Comparison of ENCODE assay signal across 14 mouse cellular contexts in the genomic region with DNA sequence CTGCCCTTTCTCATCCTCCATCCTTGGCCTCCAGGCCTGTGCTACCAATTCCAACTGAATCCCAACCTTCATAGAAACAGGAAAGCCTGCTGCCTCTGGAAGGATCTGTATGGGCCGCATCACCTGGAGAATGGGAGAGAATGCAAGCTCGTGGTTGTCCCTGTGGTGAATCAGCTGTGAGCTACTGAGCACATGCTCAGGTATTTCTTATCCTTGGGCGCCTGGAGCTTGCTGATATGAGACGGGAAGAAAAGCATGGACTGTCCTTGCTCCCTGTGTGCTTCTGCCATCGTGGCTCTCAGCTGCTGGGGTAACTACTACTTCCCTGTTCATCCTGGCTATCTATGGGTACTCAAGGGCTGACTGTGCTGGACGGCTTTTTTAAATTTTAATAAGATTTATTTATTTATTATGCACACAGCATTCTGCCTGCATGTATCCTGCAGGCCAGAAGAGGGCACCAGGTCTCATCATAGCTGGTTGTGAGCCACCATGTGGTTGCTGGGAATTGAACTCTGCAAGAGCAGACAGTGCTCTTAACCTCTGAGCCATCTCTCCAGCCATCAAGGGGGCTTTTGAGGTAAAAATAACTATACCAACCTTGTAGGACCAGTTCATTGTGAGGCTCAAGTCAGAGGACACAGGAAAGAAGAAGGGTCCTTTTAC. TPM values are rescaled to one million over a fixed set of nuclear protein-coding genes. Genes with fewer than 3 reads are reported as not detected.
A peak's percentile ranks its signal among the peaks of the same experiment; 100 is the strongest.
DNase-seq lines count a peak whose midpoint lies in the region; ATAC-seq and TF ChIP-seq lines count a peak whose summit lies in the region.
"Had no signal": no experiment of that assay in that cellular context is flagged by ENCODE, and none has a peak within 500 bp of the region (broad histone marks: within the 10 kb centered on the region; RNA-seq: fewer than 3 reads in every experiment).

No protein-coding gene starts in this region.

- in situ Hi-C loops in Patski (cut with MboI; ENCODE audit: low pct_unique_long_range_greater_than_20kb), result no loop called here

- H3K36me3 ChIP-seq in E14TG2a.4 (ENCODE audit: insufficient read depth, low read length), result peaks cover 96% of the 10 kb centered on the region
- H3K36me3 ChIP-seq in liver, embryonic 15.5 days (replicated peaks), result peaks cover 70% of the 10 kb centered on the region
- H3K36me3 ChIP-seq in midbrain, embryonic 14.5 days (ENCODE audit: control insufficient read depth, insufficient read depth, low read length), result peaks cover 42% of the 10 kb centered on the region

- POLR2A ChIA-PET in Patski (lab: Charles Lee), result no interaction called here

- DNase-seq in layer of hippocampus, adult 2 months (ENCODE audit: low spot score in 2 of 2), result no peak
- DNase-seq in layer of hippocampus, postnatal 25 days (ENCODE audit: extremely low spot score in 1 of 2, low spot score in 1 of 2), result no peak
- DNase-seq in Patski (ENCODE audit: low read depth, low spot score), result no peak
- no peak for DNase-seq in spleen, postnatal 14 days (ENCODE audit: low spot score in 2 of 2)
- DNase-seq in midbrain, embryonic 14.5 days, result no peak
- DNase-seq: adrenal gland, adult 8-10 months; cerebellum, postnatal 25 days; gastrocnemius, postnatal 36 days; heart, postnatal 36 days had no signal

- no peak overlapping the region for H3K27ac ChIP-seq in layer of hippocampus, adult 2 months
- H3K27ac ChIP-seq in liver, embryonic 15.5 days (replicated peaks), result peak overlapping the region; percentile 46; the same call in 1 of the 2 replicates
- no peak overlapping the region for H3K27ac ChIP-seq in midbrain, embryonic 14.5 days (replicated peaks; ENCODE audit: low read depth, low read length)
- H3K27ac ChIP-seq: forebrain, embryonic 12.5 days; limb, embryonic 13.5 days; midbrain, embryonic 15.5 days had no signal

- no peak for ATAC-seq in Patski
- ATAC-seq in liver, embryonic 15.5 days (ENCODE audit: insufficient read depth), result 0 out of 2 replicates have a peak, but pooled peaks have one; percentile 3
- ATAC-seq in midbrain, embryonic 14.5 days (ENCODE audit: low FRiP score, low TSS enrichment), result no peak
- ATAC-seq: midbrain, embryonic 15.5 days had no signal

- H3K4me2 ChIP-seq in liver, embryonic 15.5 days, result no peak overlapping the region
- no peak overlapping the region for H3K4me2 ChIP-seq in midbrain, embryonic 14.5 days (ENCODE audit: low read length)
- H3K4me2 ChIP-seq: forebrain, embryonic 12.5 days; limb, embryonic 13.5 days; midbrain, embryonic 15.5 days had no signal

- H3K9me3 ChIP-seq in E14TG2a.4 (ENCODE audit: low read length), result no peaks in the 10 kb centered on the region
- H3K9me3 ChIP-seq in liver, embryonic 15.5 days (replicated peaks), result no peaks in the 10 kb centered on the region
- no peaks in the 10 kb centered on the region for H3K9me3 ChIP-seq in midbrain, embryonic 14.5 days (ENCODE audit: control insufficient read depth, low read length)
- H3K9me3 ChIP-seq: forebrain, embryonic 12.5 days; limb, embryonic 13.5 days; midbrain, embryonic 15.5 days had no signal

- no peaks in the 10 kb centered on the region for H3K27me3 ChIP-seq in E14TG2a.4 (ENCODE audit: insufficient read depth, low read length)
- no peaks in the 10 kb centered on the region for H3K27me3 ChIP-seq in Patski
- H3K27me3 ChIP-seq in liver, embryonic 15.5 days, result no peaks in the 10 kb centered on the region
- no peaks in the 10 kb centered on the region for H3K27me3 ChIP-seq in midbrain, embryonic 14.5 days (ENCODE audit: control insufficient read depth, insufficient read depth, low read length)
- H3K27me3 ChIP-seq: forebrain, embryonic 12.5 days; limb, embryonic 13.5 days; midbrain, embryonic 15.5 days had no signal

- CTCF ChIA-PET in Patski (lab: Charles Lee), result interaction anchor here (1.0 to 3.0 kb wide), 3 partner anchors 11 to 250 kb away, joined by 3 to 12 read pairs (median 3); a partner anchor contains a TSS

- WGBS in liver, embryonic 15.5 days (ENCODE audit: insufficient replicate concordance), result 34% methylated on average over 6 of the region's 6 CpGs
- 84% methylated on average over 6 of the region's 6 CpGs for WGBS in midbrain, embryonic 14.5 days

- H3K4me1 ChIP-seq in E14TG2a.4 (replicated peaks; ENCODE audit: low read depth, low read length), result peaks cover 95% of the 10 kb centered on the region
- peaks cover 67% of the 10 kb centered on the region for H3K4me1 ChIP-seq in liver, embryonic 15.5 days (replicated peaks)
- peaks cover 12% of the 10 kb centered on the region for H3K4me1 ChIP-seq in midbrain, embryonic 14.5 days (ENCODE audit: control insufficient read depth, insufficient read depth, low read length)

- peak; percentile 62 for TF ChIP-seq CTCF in layer of hippocampus, adult 2 months (conservative IDR thresholded peaks at IDR 0.05)
- TF ChIP-seq CTCF in E14TG2a.4 (conservative IDR thresholded peaks at IDR 0.05; ENCODE audit: low read length) (peak; percentile 44), Patski (IDR thresholded peaks at IDR 0.05) (peak; percentile 71)

- no peak overlapping the region for H3K9ac ChIP-seq in liver, embryonic 15.5 days
- H3K9ac ChIP-seq in midbrain, embryonic 14.5 days (replicated peaks; ENCODE audit: low read length), result no peak overlapping the region
- H3K9ac ChIP-seq: forebrain, embryonic 12.5 days; limb, embryonic 13.5 days; midbrain, embryonic 15.5 days had no signal

- no peak overlapping the region for H3K4me3 ChIP-seq in layer of hippocampus, adult 2 months
- 0 out of 2 replicates have a peak overlapping the region, but pooled peaks have one; percentile 24 for H3K4me3 ChIP-seq in E14TG2a.4 (replicated peaks; ENCODE audit: low read length)
- H3K4me3 ChIP-seq in liver, embryonic 15.5 days (replicated peaks), result no peak overlapping the region
- no peak overlapping the region for H3K4me3 ChIP-seq in midbrain, embryonic 14.5 days (replicated peaks; ENCODE audit: low read depth, low read length)
- H3K4me3 ChIP-seq: forebrain, embryonic 12.5 days; limb, embryonic 13.5 days; midbrain, embryonic 15.5 days had no signal

RNA-seq across cellular contexts. Expression of a gene that starts 6.1 kb away (rescaled TPM):
- total RNA-seq in layer of hippocampus, adult 2 months (2021), result 10 to 100 TPM; 33.5 to 40.8 TPM
- 10 to 100 TPM; 27.6 to 34.9 TPM for total RNA-seq in layer of hippocampus, postnatal 25 days (2021)
- polyA plus RNA-seq in Patski (2021), result 19.1 TPM
- polyA plus RNA-seq in liver, embryonic 15.5 days (2015; fragmentation: Nextera tagmentation; extraction: Ambion mirVana), result 85.2 and 94.1 TPM in 2 replicates
- polyA plus RNA-seq in midbrain, embryonic 14.5 days (2014; fragmentation: Nextera tagmentation; extraction: Ambion mirVana), result 217 and 221 TPM in 2 replicates

RNA-seq across cellular contexts. Expression of a gene that starts 11.6 kb away (rescaled TPM):
- total RNA-seq in layer of hippocampus, adult 2 months (2021), result 10 to 100 TPM; 37.2 to 38.9 TPM
- 10 to 100 TPM; 38.2 to 44.4 TPM for total RNA-seq in layer of hippocampus, postnatal 25 days (2021)
- 49.7 TPM for polyA plus RNA-seq in Patski (2021)
- polyA plus RNA-seq in liver, embryonic 15.5 days (2015; fragmentation: Nextera tagmentation; extraction: Ambion mirVana), result 31.5 and 32.2 TPM in 2 replicates
- polyA plus RNA-seq in midbrain, embryonic 14.5 days (2014; fragmentation: Nextera tagmentation; extraction: Ambion mirVana), result 49.8 and 51.5 TPM in 2 replicates

RNA-seq across cellular contexts. Expression of a gene that starts 13.4 kb away (rescaled TPM):
- 10 to 100 TPM; 14.6 to 16.0 TPM for total RNA-seq in layer of hippocampus, adult 2 months (2021)
- 10 to 100 TPM; 13.4 to 15.4 TPM for total RNA-seq in layer of hippocampus, postnatal 25 days (2021)
- polyA plus RNA-seq in Patski (2021), result 38.4 TPM
- 20.3 and 22.7 TPM in 2 replicates for polyA plus RNA-seq in liver, embryonic 15.5 days (2015; fragmentation: Nextera tagmentation; extraction: Ambion mirVana)
- polyA plus RNA-seq in midbrain, embryonic 14.5 days (2014; fragmentation: Nextera tagmentation; extraction: Ambion mirVana), result 46.7 and 55.7 TPM in 2 replicates

RNA-seq across cellular contexts. Expression of a gene that starts 14.2 kb away (rescaled TPM):
- 10 to 100 TPM; 69.0 to 70.4 TPM for total RNA-seq in layer of hippocampus, adult 2 months (2021)
- 10 to 100 TPM; 59.9 to 72.4 TPM for total RNA-seq in layer of hippocampus, postnatal 25 days (2021)
- 50.9 TPM for polyA plus RNA-seq in Patski (2021)
- polyA plus RNA-seq in liver, embryonic 15.5 days (2015; fragmentation: Nextera tagmentation; extraction: Ambion mirVana), result 15.3 and 15.5 TPM in 2 replicates
- 47.8 and 49.2 TPM in 2 replicates for polyA plus RNA-seq in midbrain, embryonic 14.5 days (2014; fragmentation: Nextera tagmentation; extraction: Ambion mirVana)

RNA-seq across cellular contexts. Expression of a gene that starts 26.9 kb away (rescaled TPM):
- 1 to 10 TPM; 2.4 TPM for total RNA-seq in layer of hippocampus, adult 2 months (2021)
- 1 to 10 TPM in 1 of 2 experiments, under 1 TPM in 1; 0.99 to 1.1 TPM for total RNA-seq in layer of hippocampus, postnatal 25 days (2021)
- 0.47 TPM for polyA plus RNA-seq in Patski (2021)
- polyA plus RNA-seq in liver, embryonic 15.5 days (2015; fragmentation: Nextera tagmentation; extraction: Ambion mirVana), result not detected in 2 replicates
- 0.78 TPM in 1 of 2 replicates, not detected in the other for polyA plus RNA-seq in midbrain, embryonic 14.5 days (2014; fragmentation: Nextera tagmentation; extraction: Ambion mirVana)
- polyA plus RNA-seq: forebrain, embryonic 12.5 days had no signal
